Mouse (Mus musculus): Measurements from ENCODE around the gene Cdca4. TPM values are rescaled to one million over a fixed set of nuclear protein-coding genes. Genes with fewer than 3 reads are reported as not detected.

Cdca4 gene
- polyA plus RNA-seq, 1 experiment, result 53.6 TPM

DNA sequence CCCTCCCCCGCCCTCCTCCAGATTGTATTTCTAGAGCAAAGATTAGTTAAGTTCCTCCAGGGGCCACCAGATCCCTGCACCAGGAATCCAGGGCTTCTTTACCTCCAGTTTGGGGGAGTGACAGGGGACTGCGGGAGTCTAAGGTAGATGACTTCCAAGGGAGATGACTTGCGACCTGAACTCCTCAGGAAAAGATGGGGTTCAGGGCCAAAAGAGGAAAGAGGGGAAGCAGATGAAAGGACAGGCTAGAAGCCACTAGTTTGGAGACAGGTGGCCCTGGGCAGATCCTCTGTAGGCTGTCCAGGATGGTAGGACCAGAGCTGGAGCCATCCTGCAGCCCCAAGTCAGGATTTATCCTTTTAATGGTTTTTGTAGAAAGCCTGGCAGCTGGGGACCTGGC is 26.3 kb downstream of the Cdca4 start:
- no peak overlapping the region for H3K4me3 ChIP-seq (ENCODE audit: insufficient read depth, low read length)
- H3K4me1 ChIP-seq (ENCODE audit: control insufficient read depth, insufficient read depth, low read length), result peaks cover 13% of the 10 kb centered on the region
- H3K27ac ChIP-seq (ENCODE audit: insufficient read depth, low read length), result no peak overlapping the region
- TF ChIP-seq CTCF (IDR thresholded peaks at IDR 0.05; ENCODE audit: borderline replicate concordance, insufficient read depth, low read length) (no peak), POLR2A (IDR thresholded peaks at IDR 0.05; ENCODE audit: low read depth, low read length) (no peak)

- H3K4me3 ChIP-seq (ENCODE audit: insufficient read depth, low read length), result peak within 1 kb of the TSS; percentile 47
- TF ChIP-seq POLR2A (IDR thresholded peaks at IDR 0.05; ENCODE audit: low read depth, low read length), result peak; percentile 98
- TF ChIP-seq CTCF (IDR thresholded peaks at IDR 0.05; ENCODE audit: borderline replicate concordance, insufficient read depth, low read length), result no peak
- H3K27ac ChIP-seq (ENCODE audit: insufficient read depth, low read length), result no peak within 1 kb of the TSS
- peaks cover 17% of the 10 kb centered on the region for H3K4me1 ChIP-seq (ENCODE audit: control insufficient read depth, insufficient read depth, low read length)
Measured at GRCm38 (mm10) chr12:112801864-112802846, 27.1 kb downstream of the Cdca4 start, which contains the start of gene Ahnak2. Gene Ahnak2 (minus strand): TSS chr12:112802657.

GRCm38 (mm10) chr12:112800476-112800875 is 28.7 kb downstream of the Cdca4 start:
- H3K4me1 ChIP-seq (ENCODE audit: control insufficient read depth, insufficient read depth, low read length), result peaks cover 26% of the 10 kb centered on the region
- no peak overlapping the region for H3K4me3 ChIP-seq (ENCODE audit: insufficient read depth, low read length)
- H3K27ac ChIP-seq (ENCODE audit: insufficient read depth, low read length), result no peak overlapping the region
- no peak for TF ChIP-seq CTCF (IDR thresholded peaks at IDR 0.05; ENCODE audit: borderline replicate concordance, insufficient read depth, low read length)

DNA sequence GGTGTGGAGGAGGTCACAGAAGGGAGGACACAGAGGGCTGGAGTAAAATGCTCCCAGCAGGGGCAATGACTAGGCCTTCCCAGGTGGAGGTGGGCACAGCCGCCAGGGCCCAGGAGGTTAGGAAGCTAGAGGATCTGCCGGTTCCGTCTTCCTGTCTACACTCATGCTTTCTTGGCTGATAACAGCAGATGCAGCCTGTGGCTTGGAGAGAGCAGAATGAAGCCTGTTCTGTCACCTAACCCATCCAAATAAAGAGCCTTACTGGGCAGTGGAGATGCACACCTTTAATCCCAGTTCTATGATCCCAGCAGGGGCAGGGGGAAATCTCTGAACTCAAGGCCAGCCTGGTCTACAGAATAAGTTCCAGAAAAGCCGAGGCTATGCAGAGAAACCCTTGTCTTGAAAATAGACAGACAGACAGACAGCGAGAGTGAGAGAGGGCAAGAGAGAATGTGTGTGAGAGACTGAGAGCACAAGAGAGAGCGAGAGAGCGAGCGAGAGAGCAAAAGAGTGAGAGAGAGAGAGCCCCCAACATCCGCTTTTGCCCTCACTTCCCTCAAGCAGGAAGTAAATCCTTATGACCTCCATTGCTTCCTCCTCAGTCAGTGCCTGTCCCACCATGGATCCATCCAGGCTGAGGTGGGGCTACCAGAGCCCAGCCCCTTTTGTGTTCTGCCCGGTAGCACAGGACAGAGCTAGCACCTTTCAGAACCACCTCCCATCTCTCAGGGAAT is 29.8 kb downstream of the Cdca4 start:
- TF ChIP-seq POLR2A (IDR thresholded peaks at IDR 0.05; ENCODE audit: low read depth, low read length) (no peak), CTCF (IDR thresholded peaks at IDR 0.05; ENCODE audit: borderline replicate concordance, insufficient read depth, low read length) (no peak)
- Histone ChIP-seq H3K4me1 (ENCODE audit: control insufficient read depth, insufficient read depth, low read length) (peaks cover 26% of the 10 kb centered on the region), H3K27ac (ENCODE audit: insufficient read depth, low read length) (peak overlapping the region; percentile 88; the same call in 1 of the 2 replicates), H3K4me3 (ENCODE audit: insufficient read depth, low read length) (no peak overlapping the region)

GRCm38 (mm10) chr12:112798716-112799115 is 30.5 kb downstream of the Cdca4 start:
- H3K27ac ChIP-seq (ENCODE audit: insufficient read depth, low read length), result peak overlapping the region; percentile 88
- H3K4me1 ChIP-seq (ENCODE audit: control insufficient read depth, insufficient read depth, low read length), result peaks cover 26% of the 10 kb centered on the region
- H3K4me3 ChIP-seq (ENCODE audit: insufficient read depth, low read length), result no peak overlapping the region
- TF ChIP-seq POLR2A (IDR thresholded peaks at IDR 0.05; ENCODE audit: low read depth, low read length) (no peak), CTCF (IDR thresholded peaks at IDR 0.05; ENCODE audit: borderline replicate concordance, insufficient read depth, low read length) (no peak)

- peak overlapping the region; percentile 88 for H3K27ac ChIP-seq (ENCODE audit: insufficient read depth, low read length)
- H3K4me3 ChIP-seq (ENCODE audit: insufficient read depth, low read length), result no peak overlapping the region
- TF ChIP-seq CTCF (IDR thresholded peaks at IDR 0.05; ENCODE audit: borderline replicate concordance, insufficient read depth, low read length) (no peak), POLR2A (IDR thresholded peaks at IDR 0.05; ENCODE audit: low read depth, low read length) (no peak; the same call in 1 of the 2 replicates)
- peaks cover 24% of the 10 kb centered on the region for H3K4me1 ChIP-seq (ENCODE audit: control insufficient read depth, insufficient read depth, low read length)
Measured at GRCm38 (mm10) chr12:112798332-112798681, 30.9 kb downstream of the Cdca4 start.

- H3K4me1 ChIP-seq (ENCODE audit: control insufficient read depth, insufficient read depth, low read length), result peaks cover 25% of the 10 kb centered on the region
- TF ChIP-seq CTCF (IDR thresholded peaks at IDR 0.05; ENCODE audit: borderline replicate concordance, insufficient read depth, low read length) (no peak), POLR2A (IDR thresholded peaks at IDR 0.05; ENCODE audit: low read depth, low read length) (0 out of 2 replicates have a peak, but pooled peaks have one; percentile 19)
- H3K27ac ChIP-seq (ENCODE audit: insufficient read depth, low read length), result peak overlapping the region; percentile 88
- no peak overlapping the region for H3K4me3 ChIP-seq (ENCODE audit: insufficient read depth, low read length)
Measured at GRCm38 (mm10) chr12:112797672-112798331, 31.4 kb downstream of the Cdca4 start.

DNA sequence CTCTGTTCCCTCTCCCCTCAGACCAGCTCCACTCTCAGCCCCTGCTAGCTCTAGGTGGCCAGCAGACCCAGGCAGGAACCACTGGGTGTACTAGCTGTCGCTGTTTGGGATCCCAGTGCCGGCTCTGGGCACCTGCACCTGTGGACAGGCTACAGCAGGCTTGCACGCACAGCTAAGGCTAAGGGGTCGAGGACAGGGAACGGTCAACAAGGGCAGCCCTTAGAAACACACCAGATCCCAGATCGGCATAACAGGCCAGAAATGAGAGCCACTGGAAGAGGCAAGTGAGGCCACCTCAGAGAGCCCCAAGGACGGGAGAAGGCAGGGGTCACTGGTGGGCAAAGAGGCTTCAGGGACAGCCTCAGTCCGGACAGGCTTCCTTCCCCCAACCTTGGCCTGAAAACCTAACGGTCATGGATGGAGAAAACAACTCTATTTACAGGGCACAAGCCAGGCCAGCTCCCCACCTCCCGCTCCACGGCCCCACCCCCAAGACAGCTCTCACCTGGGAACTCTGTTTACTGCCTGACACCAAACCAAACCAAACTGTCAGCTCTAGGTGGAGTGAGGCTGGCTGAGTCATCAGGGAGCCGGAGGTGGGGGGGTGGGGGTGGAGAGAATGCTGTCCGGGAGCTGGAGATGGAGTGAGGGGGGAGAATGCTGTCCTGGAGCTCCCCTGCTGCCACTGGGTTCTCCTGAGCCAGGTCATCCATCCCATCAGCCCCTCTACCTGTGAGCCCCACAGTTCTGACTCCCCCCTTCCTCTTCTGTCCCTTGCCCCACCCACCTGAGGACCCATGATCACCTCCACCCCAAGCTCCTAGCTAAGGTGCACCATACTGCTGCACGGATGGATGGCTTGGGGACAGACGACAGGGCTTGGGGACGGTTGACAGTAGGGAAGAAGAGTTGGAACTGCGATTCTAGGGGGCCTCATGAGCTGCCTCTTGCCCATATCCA is 32.4 kb downstream of the Cdca4 start:
- peak overlapping the region; percentile 88 for H3K27ac ChIP-seq (ENCODE audit: insufficient read depth, low read length)
- TF ChIP-seq POLR2A (IDR thresholded peaks at IDR 0.05; ENCODE audit: low read depth, low read length) (no peak), CTCF (IDR thresholded peaks at IDR 0.05; ENCODE audit: borderline replicate concordance, insufficient read depth, low read length) (no peak)
- peaks cover 30% of the 10 kb centered on the region for H3K4me1 ChIP-seq (ENCODE audit: control insufficient read depth, insufficient read depth, low read length)
- H3K4me3 ChIP-seq (ENCODE audit: insufficient read depth, low read length), result no peak overlapping the region
